Mouse (Mus musculus): Measurements from ENCODE around the gene Rbbp9. TPM values are rescaled to one million over a fixed set of nuclear protein-coding genes. Genes with fewer than 3 reads are reported as not detected.
A peak's percentile ranks its signal among the peaks of the same experiment; 100 is the strongest.

Gene Rbbp9
- polyA plus RNA-seq, 1 experiment = 3.1 TPM

GRCm38 (mm10) chr2:144543670-144544069 lies 7.0 kb downstream of the Rbbp9 start:
- no peaks in the 10 kb centered on the region for H3K27me3 ChIP-seq (ENCODE audit: control insufficient read depth, insufficient read depth, low read length)
- no peak for TF ChIP-seq POLR2A (IDR thresholded peaks at IDR 0.05; ENCODE audit: control insufficient read depth, low read depth, low read length)
- TF ChIP-seq CTCF (IDR thresholded peaks at IDR 0.05; ENCODE audit: control insufficient read depth, insufficient read depth, insufficient replicate concordance, low read depth, low read length) = no peak
- no peak overlapping the region for H3K27ac ChIP-seq (ENCODE audit: control insufficient read depth, insufficient read depth, low read depth, low read length)
- H3K4me3 ChIP-seq (ENCODE audit: control insufficient read depth, low read depth, low read length) = no peak overlapping the region
- H3K36me3 ChIP-seq (ENCODE audit: control insufficient read depth, insufficient read depth, low read length) = no peaks in the 10 kb centered on the region
- no peaks in the 10 kb centered on the region for H3K4me1 ChIP-seq (ENCODE audit: control insufficient read depth, insufficient read depth, low read length)

GRCm38 (mm10) chr2:144541246-144541645 lies 9.4 kb downstream of the Rbbp9 start:
- Histone ChIP-seq H3K4me3 (ENCODE audit: control insufficient read depth, low read depth, low read length) (no peak overlapping the region), H3K27ac (ENCODE audit: control insufficient read depth, insufficient read depth, low read depth, low read length) (no peak overlapping the region), H3K27me3 (ENCODE audit: control insufficient read depth, insufficient read depth, low read length) (no peaks in the 10 kb centered on the region), H3K4me1 (ENCODE audit: control insufficient read depth, insufficient read depth, low read length) (no peaks in the 10 kb centered on the region), H3K36me3 (ENCODE audit: control insufficient read depth, insufficient read depth, low read length) (no peaks in the 10 kb centered on the region)
- TF ChIP-seq CTCF (IDR thresholded peaks at IDR 0.05; ENCODE audit: control insufficient read depth, insufficient read depth, insufficient replicate concordance, low read depth, low read length) = no peak
- no peak for TF ChIP-seq POLR2A (IDR thresholded peaks at IDR 0.05; ENCODE audit: control insufficient read depth, low read depth, low read length)

DNA sequence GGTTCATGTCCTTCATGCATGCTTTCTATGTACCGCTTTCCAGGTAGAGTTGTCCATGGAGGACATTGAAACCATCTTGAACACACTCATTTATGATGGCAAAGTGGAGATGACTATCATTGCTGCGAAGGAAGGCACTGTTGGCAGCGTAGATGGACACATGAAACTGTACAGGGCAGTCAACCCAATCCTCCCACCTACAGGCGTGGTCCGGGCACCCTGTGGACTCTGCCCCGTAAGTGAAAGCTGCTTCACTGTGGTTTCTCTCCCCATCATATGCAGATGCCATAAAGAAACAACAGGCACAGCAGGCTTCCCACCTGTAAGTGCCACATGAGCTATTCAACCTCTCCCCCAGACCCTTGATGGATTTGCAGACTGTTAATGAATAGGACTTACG lies 13.5 kb downstream of the Rbbp9 start:
- Histone ChIP-seq H3K4me3 (ENCODE audit: control insufficient read depth, low read depth, low read length) (no peak overlapping the region), H3K27me3 (ENCODE audit: control insufficient read depth, insufficient read depth, low read length) (no peaks in the 10 kb centered on the region), H3K4me1 (ENCODE audit: control insufficient read depth, insufficient read depth, low read length) (no peaks in the 10 kb centered on the region), H3K36me3 (ENCODE audit: control insufficient read depth, insufficient read depth, low read length) (no peaks in the 10 kb centered on the region), H3K27ac (ENCODE audit: control insufficient read depth, insufficient read depth, low read depth, low read length) (no peak overlapping the region)
- no peak for TF ChIP-seq POLR2A (IDR thresholded peaks at IDR 0.05; ENCODE audit: control insufficient read depth, low read depth, low read length)
- no peak for TF ChIP-seq CTCF (IDR thresholded peaks at IDR 0.05; ENCODE audit: control insufficient read depth, insufficient read depth, insufficient replicate concordance, low read depth, low read length)

DNA sequence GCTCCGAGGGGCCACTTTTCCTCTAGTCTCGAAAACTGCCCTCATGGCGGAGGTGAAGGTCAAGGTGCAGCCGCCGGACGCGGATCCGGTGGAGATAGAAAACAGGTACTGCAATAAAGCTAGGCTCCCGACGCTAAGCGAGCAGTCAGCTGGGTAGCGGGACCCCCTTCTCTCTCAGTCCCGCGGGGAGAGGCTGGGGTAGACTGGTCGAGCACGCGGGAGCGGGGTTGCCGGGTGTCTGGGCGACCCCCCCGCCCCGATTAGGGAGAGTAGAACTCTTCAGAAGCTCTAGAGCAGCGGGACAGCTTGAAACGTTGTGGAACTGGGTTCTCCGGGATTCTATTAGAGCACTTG lies 22.9 kb downstream of the Rbbp9 start:
- no peaks in the 10 kb centered on the region for H3K27me3 ChIP-seq (ENCODE audit: control insufficient read depth, insufficient read depth, low read length)
- peaks cover 4% of the 10 kb centered on the region for H3K4me1 ChIP-seq (ENCODE audit: control insufficient read depth, insufficient read depth, low read length)
- H3K4me3 ChIP-seq (ENCODE audit: control insufficient read depth, low read depth, low read length) = peak overlapping the region; percentile 85
- TF ChIP-seq CTCF (IDR thresholded peaks at IDR 0.05; ENCODE audit: control insufficient read depth, insufficient read depth, insufficient replicate concordance, low read depth, low read length) (no peak), POLR2A (IDR thresholded peaks at IDR 0.05; ENCODE audit: control insufficient read depth, low read depth, low read length) (no peak)
- H3K27ac ChIP-seq (ENCODE audit: control insufficient read depth, insufficient read depth, low read depth, low read length) = peak overlapping the region; percentile 71
- H3K36me3 ChIP-seq (ENCODE audit: control insufficient read depth, insufficient read depth, low read length) = no peaks in the 10 kb centered on the region

DNA sequence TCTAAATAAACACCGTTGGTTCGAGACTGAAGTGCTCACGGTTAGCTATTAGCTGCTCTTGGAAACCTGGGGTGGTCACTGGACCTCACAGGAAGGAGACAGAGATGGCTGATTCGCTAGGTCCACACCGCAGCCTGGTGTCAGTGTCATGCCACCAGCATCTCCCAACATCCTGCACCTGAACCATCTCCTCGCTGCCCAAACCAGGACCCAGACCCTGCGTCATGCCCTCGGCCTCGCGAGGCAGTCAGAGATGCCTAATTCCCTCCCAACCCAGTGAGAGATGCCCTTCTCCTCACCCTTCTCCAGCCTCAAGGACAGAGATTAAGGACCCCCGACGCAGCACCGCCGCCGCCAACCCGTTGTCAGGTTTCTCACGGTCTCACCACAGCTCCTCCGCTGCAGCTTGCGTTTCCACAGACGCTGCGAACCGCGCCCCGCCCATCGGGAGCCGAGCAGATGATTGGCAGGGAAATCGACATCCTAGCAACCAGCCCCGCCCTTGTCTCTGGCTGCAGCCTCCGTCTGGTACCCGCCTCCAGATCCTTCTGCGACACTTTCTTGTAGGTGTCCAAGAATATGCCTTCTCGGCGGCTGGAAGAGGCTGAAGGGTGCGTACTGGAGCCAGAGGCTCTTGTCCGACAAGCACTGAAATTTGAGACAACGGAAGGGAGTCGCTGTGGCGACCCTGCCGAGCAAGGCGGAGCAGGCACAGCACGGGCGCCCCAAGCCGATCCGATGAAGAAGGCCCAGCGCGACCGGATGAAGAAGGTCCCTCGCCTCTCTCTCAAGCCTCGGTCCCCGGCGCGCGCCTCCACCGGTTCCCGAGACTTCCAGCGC lies 23.5 kb downstream of the Rbbp9 start, which contains the start of the genes Dzank1 and Polr3f:
Dzank1 (minus strand) TSS at position 434 of the 840 bp plus-strand sequence.
Polr3f (plus strand) TSS at position 738 of the 840 bp plus-strand sequence.
- H3K27me3 ChIP-seq (ENCODE audit: control insufficient read depth, insufficient read depth, low read length) = no peaks in the 10 kb centered on the region
- H3K27ac ChIP-seq (ENCODE audit: control insufficient read depth, insufficient read depth, low read depth, low read length) = peak within 1 kb of the TSS; percentile 71
- TF ChIP-seq POLR2A (IDR thresholded peaks at IDR 0.05; ENCODE audit: control insufficient read depth, low read depth, low read length) (peak; percentile 49; the same call in 1 of the 2 replicates), CTCF (IDR thresholded peaks at IDR 0.05; ENCODE audit: control insufficient read depth, insufficient read depth, insufficient replicate concordance, low read depth, low read length) (no peak)
- H3K36me3 ChIP-seq (ENCODE audit: control insufficient read depth, insufficient read depth, low read length) = no peaks in the 10 kb centered on the region
- H3K4me1 ChIP-seq (ENCODE audit: control insufficient read depth, insufficient read depth, low read length) = peaks cover 4% of the 10 kb centered on the region
- peak within 1 kb of the TSS; percentile 85 for H3K4me3 ChIP-seq (ENCODE audit: control insufficient read depth, low read depth, low read length)

DNA sequence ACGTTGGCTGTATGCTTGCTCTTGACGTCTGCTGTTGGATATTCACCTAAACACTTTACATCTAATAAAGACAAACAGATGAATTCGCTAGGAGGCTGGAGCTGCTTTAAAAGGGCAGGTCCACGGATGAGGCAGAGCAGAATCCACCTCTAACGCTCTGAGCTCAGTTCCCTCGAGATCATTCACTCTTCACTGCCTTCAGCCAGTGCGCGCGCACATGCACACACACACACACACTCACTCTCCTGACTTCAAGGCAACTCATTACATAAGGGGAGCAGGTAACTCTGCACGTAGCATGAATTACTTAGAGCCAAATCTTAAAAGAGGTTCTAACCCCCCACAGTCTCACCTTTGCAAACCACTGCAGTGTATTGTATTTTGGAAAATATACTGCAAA lies 24.8 kb downstream of the Rbbp9 start:
- no peak overlapping the region for H3K27ac ChIP-seq (ENCODE audit: control insufficient read depth, insufficient read depth, low read depth, low read length)
- H3K36me3 ChIP-seq (ENCODE audit: control insufficient read depth, insufficient read depth, low read length) = no peaks in the 10 kb centered on the region
- no peak for TF ChIP-seq POLR2A (IDR thresholded peaks at IDR 0.05; ENCODE audit: control insufficient read depth, low read depth, low read length)
- TF ChIP-seq CTCF (IDR thresholded peaks at IDR 0.05; ENCODE audit: control insufficient read depth, insufficient read depth, insufficient replicate concordance, low read depth, low read length) = no peak
- H3K27me3 ChIP-seq (ENCODE audit: control insufficient read depth, insufficient read depth, low read length) = no peaks in the 10 kb centered on the region
- H3K4me1 ChIP-seq (ENCODE audit: control insufficient read depth, insufficient read depth, low read length) = peaks cover 4% of the 10 kb centered on the region
- H3K4me3 ChIP-seq (ENCODE audit: control insufficient read depth, low read depth, low read length) = peak overlapping the region; percentile 79

DNA sequence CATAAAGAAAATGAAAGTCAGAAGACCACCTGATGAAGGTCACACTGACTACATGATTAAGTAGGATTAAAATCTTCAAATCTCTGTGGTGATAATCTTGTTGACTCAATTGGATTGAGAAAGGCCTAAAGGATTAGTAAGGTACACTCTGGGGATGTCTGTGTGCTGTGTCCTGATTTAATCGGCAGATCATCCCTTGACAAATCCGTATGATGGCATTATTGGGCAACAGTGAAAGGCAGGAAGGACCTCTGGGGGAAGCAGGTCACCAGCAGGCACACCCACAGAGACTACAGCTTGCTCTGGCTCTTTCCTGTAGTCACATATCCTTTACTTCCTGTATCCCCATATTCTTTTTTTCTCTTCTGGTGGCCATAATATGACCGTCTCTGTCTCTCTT lies 30.9 kb downstream of the Rbbp9 start:
- no peaks in the 10 kb centered on the region for H3K36me3 ChIP-seq (ENCODE audit: control insufficient read depth, insufficient read depth, low read length)
- no peaks in the 10 kb centered on the region for H3K27me3 ChIP-seq (ENCODE audit: control insufficient read depth, insufficient read depth, low read length)
- no peak overlapping the region for H3K27ac ChIP-seq (ENCODE audit: control insufficient read depth, insufficient read depth, low read depth, low read length)
- H3K4me3 ChIP-seq (ENCODE audit: control insufficient read depth, low read depth, low read length) = no peak overlapping the region
- no peaks in the 10 kb centered on the region for H3K4me1 ChIP-seq (ENCODE audit: control insufficient read depth, insufficient read depth, low read length)
- TF ChIP-seq POLR2A (IDR thresholded peaks at IDR 0.05; ENCODE audit: control insufficient read depth, low read depth, low read length) (no peak), CTCF (IDR thresholded peaks at IDR 0.05; ENCODE audit: control insufficient read depth, insufficient read depth, insufficient replicate concordance, low read depth, low read length) (no peak)

Data from testis, adult 2 months (tissue).